27 mouse cellular contexts compared by ENCODE assay signal in the genomic region with DNA sequence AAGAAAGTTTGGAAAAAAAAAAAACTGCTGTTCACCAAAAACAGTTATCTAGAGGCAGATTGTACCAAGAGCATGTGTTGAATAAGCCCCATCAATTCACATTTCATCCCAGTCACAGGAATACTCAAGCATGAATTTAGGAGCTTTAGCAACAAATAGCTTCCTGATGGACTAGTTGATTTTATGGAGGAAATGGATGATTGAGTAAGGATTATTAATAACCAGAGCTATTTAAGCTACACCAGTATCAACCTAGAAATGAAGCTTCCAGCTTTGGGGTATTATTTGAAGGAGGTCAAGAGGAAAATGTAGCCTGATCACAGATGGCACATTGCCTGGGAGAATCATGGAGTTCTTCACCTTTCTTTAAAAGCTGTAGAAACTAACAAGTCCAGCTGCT. TPM values are rescaled to one million over a fixed set of nuclear protein-coding genes. Genes with fewer than 3 reads are reported as not detected.
"Had no signal": no experiment of that assay in that cellular context is flagged by ENCODE, and none has a peak within 500 bp of the region (broad histone marks: within the 10 kb centered on the region; RNA-seq: fewer than 3 reads in every experiment).

No protein-coding gene starts in this region.

- H3K4me1 ChIP-seq: limb, embryonic 10.5 days; limb, embryonic 12.5 days; limb, embryonic 13.5 days; limb, embryonic 15.5 days; liver, embryonic 12.5 days; liver, embryonic 13.5 days; liver, embryonic 15.5 days; lung, embryonic 15.5 days; megakaryocyte, embryonic 14.5 days; midbrain, embryonic 10.5 days; midbrain, embryonic 12.5 days; midbrain, embryonic 13.5 days; midbrain, embryonic 15.5 days had no signal

- H3K27ac ChIP-seq: left cerebral cortex, adult 2 months; limb, embryonic 10.5 days; limb, embryonic 12.5 days; limb, embryonic 13.5 days; limb, embryonic 15.5 days; liver, embryonic 12.5 days; liver, embryonic 13.5 days; liver, embryonic 14.5 days; liver, embryonic 15.5 days; lung, embryonic 15.5 days; macrophage; midbrain, embryonic 10.5 days; midbrain, embryonic 12.5 days; midbrain, embryonic 13.5 days; midbrain, embryonic 15.5 days had no signal

- DNase-seq: left cerebral cortex, postnatal 4 days; liver; liver, embryonic 13.5 days; liver, postnatal 0 days; lung, adult 2 months; lung, embryonic 14.5 days; lung, postnatal 10 days; lung, postnatal 14 days; lung, postnatal 36 days; lung, postnatal 4 days; midbrain, embryonic 14.5 days had no signal

- H3K27me3 ChIP-seq: limb, embryonic 12.5 days; limb, embryonic 13.5 days; limb, embryonic 15.5 days; liver, embryonic 12.5 days; liver, embryonic 13.5 days; liver, embryonic 15.5 days; lung, embryonic 15.5 days; megakaryocyte, embryonic 14.5 days; midbrain, embryonic 12.5 days; midbrain, embryonic 13.5 days; midbrain, embryonic 15.5 days had no signal

- H3K36me3 ChIP-seq: limb, embryonic 10.5 days; limb, embryonic 12.5 days; limb, embryonic 13.5 days; limb, embryonic 15.5 days; liver, embryonic 12.5 days; liver, embryonic 13.5 days; liver, embryonic 15.5 days; lung, embryonic 15.5 days; midbrain, embryonic 10.5 days; midbrain, embryonic 12.5 days; midbrain, embryonic 13.5 days; midbrain, embryonic 15.5 days had no signal

- H3K4me3 ChIP-seq: left cerebral cortex, adult 2 months; limb, embryonic 10.5 days; limb, embryonic 12.5 days; limb, embryonic 13.5 days; limb, embryonic 15.5 days; liver, embryonic 12.5 days; liver, embryonic 13.5 days; liver, embryonic 15.5 days; lung, embryonic 15.5 days; megakaryocyte, embryonic 14.5 days; midbrain, embryonic 10.5 days; midbrain, embryonic 12.5 days; midbrain, embryonic 13.5 days; midbrain, embryonic 15.5 days; myocyte had no signal

- H3K9me3 ChIP-seq: limb, embryonic 10.5 days; limb, embryonic 12.5 days; limb, embryonic 13.5 days; limb, embryonic 15.5 days; liver, embryonic 12.5 days; liver, embryonic 13.5 days; liver, embryonic 15.5 days; lung, embryonic 15.5 days; megakaryocyte, embryonic 14.5 days; midbrain, embryonic 10.5 days; midbrain, embryonic 12.5 days; midbrain, embryonic 13.5 days; midbrain, embryonic 15.5 days had no signal

RNA-seq across cellular contexts. Expression of a gene that starts 57.9 kb away (rescaled TPM):
- polyA plus RNA-seq: macrophage had no signal
